Mouse (Mus musculus) lung, postnatal 36 days (tissue): ENCODE results near the gene Timp2.
A peak's percentile ranks its signal among the peaks of the same experiment; 100 is the strongest.
"Not testable (repeated sequence)": the region's sequence is repeated elsewhere in the genome, so short reads cannot be mapped to it uniquely, and the experiment has no call there.

Experiments used
- DNase-seq: peaks from one replicate; pipeline ENCODE4 v3.0.0; 2022; ENCODE audit warnings: mixed read lengths

Gene Timp2

DNA sequence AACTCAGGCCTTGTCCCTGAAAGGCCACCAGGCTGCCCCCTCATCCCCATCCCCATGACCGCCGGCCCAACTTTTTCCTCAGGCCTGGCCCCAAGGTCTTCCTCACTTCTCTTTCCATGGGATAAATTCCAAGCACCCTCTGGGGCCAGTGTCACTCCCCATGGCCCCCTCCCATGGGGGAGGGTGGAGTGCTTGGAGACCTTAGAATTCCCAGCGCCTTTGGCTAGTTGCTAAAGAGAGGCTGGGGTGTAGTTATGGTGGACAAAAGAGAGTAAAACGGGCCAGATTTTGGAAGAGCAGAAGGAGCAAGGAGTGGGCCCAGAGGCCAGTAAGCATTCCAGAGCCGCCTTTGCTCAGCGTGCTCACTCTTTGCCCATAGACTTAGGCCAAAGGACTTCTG is at the start of gene Timp2:
Gene Timp2 (minus strand): TSS at position 101 of the 400 bp plus-strand sequence.
- no peak for DNase-seq

GRCm38 (mm10) chr11:118405311-118405710 is 49.8 kb upstream of the Timp2 start:
- DNase-seq = no peak

- DNase-seq = no peak
These were observed 48.7 kb upstream of the Timp2 start for GRCm38 (mm10) chr11:118403951-118404899.

DNA sequence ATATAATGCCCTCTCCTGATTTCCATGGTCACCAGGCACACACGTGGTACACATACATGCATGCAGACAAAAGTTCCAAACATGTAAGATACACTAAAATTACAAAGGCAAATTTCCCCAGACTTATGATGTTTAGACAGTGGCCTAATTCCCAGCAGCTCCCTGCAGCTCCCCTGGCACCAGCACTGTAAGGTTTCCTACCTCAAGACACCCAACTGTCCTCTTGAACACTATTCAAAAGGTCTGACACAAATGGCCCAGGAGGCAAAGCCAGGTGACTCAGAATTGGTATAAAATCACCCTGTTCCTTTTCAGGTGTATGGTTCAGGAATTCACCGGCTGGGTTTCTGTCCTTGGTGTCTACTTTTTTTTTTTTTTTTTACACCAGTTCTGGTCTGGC is 47.6 kb upstream of the Timp2 start:
- DNase-seq = no peak

GRCm38 (mm10) chr11:118401760-118402280 is 46.3 kb upstream of the Timp2 start, which contains the start of gene Lgals3bp:
Gene Lgals3bp, minus strand, starts transcription at chr11:118402092.
- DNase-seq = peak; percentile 86

GRCm38 (mm10) chr11:118401195-118401594 is 45.7 kb upstream of the Timp2 start:
- DNase-seq = no peak

- DNase-seq = peak; percentile 60
These were observed 45.0 kb upstream of the Timp2 start for GRCm38 (mm10) chr11:118400566-118400936.

DNA sequence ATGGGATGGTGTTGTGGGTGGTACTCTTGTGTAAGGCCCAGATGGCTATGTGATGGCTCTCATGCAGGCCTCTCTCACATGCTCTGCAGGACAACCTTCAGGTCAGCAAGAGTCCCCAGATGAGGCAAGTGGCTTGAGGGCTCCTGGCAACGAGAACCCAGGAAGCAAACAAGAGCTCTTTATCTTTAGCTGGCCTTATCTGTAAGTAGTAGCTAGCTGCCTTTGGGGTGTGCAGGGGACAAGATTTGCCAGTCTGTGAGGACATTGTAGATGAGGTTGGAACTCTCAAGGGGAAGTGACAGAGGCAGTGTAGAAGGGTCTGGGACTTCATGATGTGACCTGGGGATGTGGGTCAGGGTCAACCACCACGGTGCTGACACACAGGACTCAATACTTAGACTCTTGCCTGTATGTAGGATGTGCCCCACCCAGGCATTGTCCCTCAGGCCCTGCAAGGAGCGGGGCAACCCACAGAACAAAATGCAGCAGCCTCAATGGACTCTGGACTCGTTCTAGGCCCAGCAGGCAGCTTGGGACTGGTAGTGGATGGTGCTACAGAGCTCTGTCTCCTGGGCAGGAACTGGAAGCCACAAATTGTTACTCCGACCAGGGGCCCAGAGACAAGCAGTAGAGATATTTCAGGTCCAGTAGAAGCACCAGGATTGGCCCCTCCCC is 44.5 kb upstream of the Timp2 start:
- DNase-seq = peak; percentile 37

DNA sequence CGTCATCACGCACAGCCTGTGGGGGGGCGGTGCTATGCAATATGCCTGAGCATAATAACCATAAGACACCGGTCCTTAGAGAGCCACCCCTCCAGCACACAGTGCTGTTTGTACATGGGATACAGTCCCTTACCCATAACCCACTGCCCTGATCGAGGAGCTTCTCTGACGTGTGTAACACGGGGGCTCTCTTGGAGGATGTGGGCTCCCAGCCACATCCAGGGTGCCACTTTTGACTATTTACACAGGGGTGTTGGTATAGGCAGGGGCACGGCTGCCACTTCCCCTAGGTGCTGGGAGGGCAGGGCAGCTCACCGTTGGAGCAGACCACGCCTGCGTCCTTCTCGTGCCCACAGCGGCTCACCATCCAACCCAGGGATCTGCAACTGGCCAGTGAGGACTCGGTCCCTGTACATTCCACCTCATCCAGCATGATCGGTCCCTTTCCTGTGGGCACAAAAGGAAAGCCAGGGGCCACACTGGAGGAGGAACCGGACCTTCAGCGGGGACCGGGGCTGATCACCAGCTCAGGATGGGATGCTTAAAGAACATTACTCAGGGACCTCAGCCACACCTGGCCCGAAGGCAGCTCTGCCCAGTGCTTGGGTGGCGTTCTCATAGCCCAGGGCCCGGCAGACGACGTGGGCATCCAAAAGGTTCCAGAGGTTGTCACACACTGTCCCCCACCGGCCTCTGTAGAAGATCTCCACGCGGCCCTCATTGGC is 42.4 kb upstream of the Timp2 start:
- DNase-seq = no peak

- DNase-seq = no peak
These were observed 39.0 kb upstream of the Timp2 start for GRCm38 (mm10) chr11:118394538-118394937.

DNA sequence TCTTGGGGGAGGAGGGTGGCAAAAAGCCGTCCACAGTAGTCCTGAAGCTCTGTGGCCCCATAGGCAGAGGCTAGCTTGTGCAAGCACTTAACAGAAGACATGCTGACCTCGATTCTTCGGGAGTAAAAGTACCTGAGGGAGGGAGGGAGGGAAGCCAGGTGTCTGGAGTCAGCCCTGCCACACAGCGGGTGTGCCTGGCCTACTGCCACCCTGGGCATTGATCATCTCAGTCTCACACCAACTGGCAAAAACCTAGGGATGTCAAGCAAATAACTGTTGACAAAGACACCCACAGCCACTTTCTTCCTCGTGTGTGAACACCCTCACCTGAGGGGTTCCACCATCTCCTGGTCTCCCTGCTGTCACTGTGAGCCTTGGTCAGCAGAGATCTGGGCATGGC is 38.5 kb upstream of the Timp2 start:
- no peak for DNase-seq

- not testable (repeated sequence) for DNase-seq
These were observed 32.3 kb upstream of the Timp2 start for GRCm38 (mm10) chr11:118387816-118388215.

- DNase-seq = peak; percentile 93
These were observed 23.9 kb upstream of the Timp2 start for GRCm38 (mm10) chr11:118379251-118380009.

DNA sequence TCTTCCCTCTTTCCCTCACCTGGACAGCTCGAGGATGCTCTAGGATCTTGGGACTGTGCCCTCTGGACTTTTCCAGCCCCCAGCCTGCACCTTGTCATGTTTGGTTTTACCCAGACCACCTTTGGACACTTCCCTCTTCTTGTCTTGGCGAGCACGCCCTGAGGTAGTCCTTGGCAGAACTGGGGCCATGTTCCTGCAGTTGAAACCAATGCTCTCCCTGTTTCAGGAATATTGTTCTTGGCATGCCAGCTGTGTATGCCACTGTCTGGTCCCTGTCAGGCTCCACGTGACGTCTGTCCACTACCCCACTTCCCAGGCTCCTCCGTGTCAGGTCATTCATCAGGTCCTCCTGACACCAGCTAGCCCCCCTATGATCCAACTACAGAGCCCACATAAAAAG is 23.1 kb upstream of the Timp2 start:
- DNase-seq = no peak

- not testable (repeated sequence) for DNase-seq
These were observed 20.8 kb upstream of the Timp2 start for GRCm38 (mm10) chr11:118376323-118376722.

DNA sequence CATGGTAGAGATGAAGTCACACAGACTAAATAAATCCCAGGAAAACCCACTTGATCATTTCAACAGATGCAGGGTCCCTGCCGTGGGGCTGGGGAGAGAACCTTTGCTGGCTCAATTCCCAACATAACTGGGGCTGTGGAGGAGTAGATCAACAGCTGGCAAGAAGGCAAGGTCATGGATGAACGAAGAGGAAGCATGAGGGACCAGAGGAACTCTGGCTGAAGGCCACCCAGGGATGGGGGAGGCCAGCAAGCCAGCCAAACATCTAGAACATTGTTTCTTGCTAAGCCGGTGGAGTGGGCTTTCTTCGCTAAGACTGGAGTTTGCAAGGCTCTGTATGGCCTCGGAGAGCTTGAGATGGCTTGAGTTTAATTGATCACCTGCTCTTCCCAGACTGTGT is 20.3 kb upstream of the Timp2 start:
- DNase-seq = no peak

GRCm38 (mm10) chr11:118375461-118375860 is 19.9 kb upstream of the Timp2 start:
- DNase-seq = no peak

DNA sequence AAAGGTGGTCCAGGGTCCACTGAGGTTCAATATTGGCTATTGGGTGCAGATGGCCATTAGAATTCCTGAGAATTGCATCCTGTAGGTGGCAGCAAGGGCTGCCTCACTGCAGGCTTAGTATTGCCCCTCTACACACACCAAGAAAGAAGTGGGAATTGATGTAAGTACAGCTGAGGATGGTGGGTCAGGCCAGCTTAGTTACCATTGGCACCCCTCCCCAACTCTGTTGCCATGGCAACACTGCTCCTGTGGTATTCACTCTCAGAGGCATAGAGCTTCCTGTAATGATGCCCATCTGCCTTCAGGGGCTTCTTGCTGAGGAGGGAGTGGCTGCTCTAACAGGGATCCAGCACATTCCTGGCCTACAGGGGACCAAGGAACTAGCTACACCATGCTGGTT is 19.5 kb upstream of the Timp2 start:
- DNase-seq = no peak

- no peak for DNase-seq
These were observed 19.0 kb upstream of the Timp2 start for GRCm38 (mm10) chr11:118374506-118374905.

DNA sequence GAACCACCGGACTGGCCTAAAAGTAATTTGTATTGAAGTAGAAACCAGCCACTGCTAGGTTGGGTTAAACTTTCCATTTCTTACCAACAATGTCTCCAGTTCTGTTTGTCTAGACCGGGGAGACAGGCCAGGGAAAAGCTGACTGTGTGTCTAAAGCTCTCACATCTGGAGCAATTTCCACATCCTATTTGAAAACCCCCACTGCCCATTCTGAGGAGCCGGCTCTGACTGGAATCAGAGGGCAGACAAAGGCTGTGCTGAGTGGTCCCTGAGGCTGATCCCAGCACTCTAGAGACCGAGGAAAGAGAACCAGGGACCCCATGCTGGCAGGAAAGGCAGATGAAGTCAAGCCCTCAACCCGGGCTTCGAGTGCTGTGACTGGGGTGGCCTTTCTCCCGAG is 17.1 kb upstream of the Timp2 start:
- no peak for DNase-seq

- DNase-seq = no peak
These were observed 16.3 kb upstream of the Timp2 start for GRCm38 (mm10) chr11:118371876-118372275.

- DNase-seq = no peak
These were observed 14.1 kb upstream of the Timp2 start for GRCm38 (mm10) chr11:118369657-118370056.
